Mouse (Mus musculus): ENCODE results near the gene Kbtbd3.

- TF ChIP-seq CTCF (IDR thresholded peaks at IDR 0.05; ENCODE audit: low read depth, low read length), result no peak
- TF ChIP-seq TAL1 (conservative IDR thresholded peaks at IDR 0.05; ENCODE audit: low read depth, low read length), result no peak
- no peak for TF ChIP-seq POLR2AphosphoS5 (IDR thresholded peaks at IDR 0.05; ENCODE audit: insufficient replicate concordance, low read depth, low read length)
- TF ChIP-seq GATA1 (IDR thresholded peaks at IDR 0.05; ENCODE audit: borderline replicate concordance, low read length), result no peak
- TF ChIP-seq GATA2 (IDR thresholded peaks at IDR 0.05; ENCODE audit: borderline replicate concordance, low read depth, low read length), result no peak
These were observed 4.3 kb downstream of the Kbtbd3 start for GRCm38 (mm10) chr9:4313946-4314345.
